Mouse (Mus musculus) lung, postnatal 10 days (tissue): Measurements from ENCODE around the gene Map3k19.

Experiments used
- DNase-seq: peaks from one replicate; pipeline ENCODE4 v3.0.0; 2021

Map3k19 gene

GRCm38 (mm10) chr1:127854486-127855222 lies at the start of gene Map3k19:
Map3k19 (minus strand) TSS chr1:127855031.
- DNase-seq = peak; percentile 13

GRCm38 (mm10) chr1:127899401-127899800 lies 44.6 kb upstream of the Map3k19 start:
- DNase-seq = no peak

- peak; percentile 16 for DNase-seq
Measured at GRCm38 (mm10) chr1:127869276-127869675, 14.4 kb upstream of the Map3k19 start.

GRCm38 (mm10) chr1:127868300-127869261 lies 13.8 kb upstream of the Map3k19 start, which contains the start of gene Rab3gap1:
Rab3gap1 (plus strand) TSS chr1:127868773.
- peak; percentile 94 for DNase-seq

GRCm38 (mm10) chr1:127863806-127864205 lies 9.0 kb upstream of the Map3k19 start:
- DNase-seq = no peak

GRCm38 (mm10) chr1:127861900-127862299 lies 7.1 kb upstream of the Map3k19 start:
- no peak for DNase-seq

- no peak for DNase-seq
Measured at GRCm38 (mm10) chr1:127860492-127860891, 5.7 kb upstream of the Map3k19 start.

- DNase-seq = no peak
Measured at GRCm38 (mm10) chr1:127859799-127860400, 5.1 kb upstream of the Map3k19 start.

GRCm38 (mm10) chr1:127858945-127859648 lies 4.3 kb upstream of the Map3k19 start:
- no peak for DNase-seq

- no peak for DNase-seq
Measured at GRCm38 (mm10) chr1:127850075-127850610, 4.7 kb downstream of the Map3k19 start.

GRCm38 (mm10) chr1:127845472-127845871 lies 9.4 kb downstream of the Map3k19 start:
- DNase-seq = no peak

GRCm38 (mm10) chr1:127838602-127839001 lies 16.2 kb downstream of the Map3k19 start:
- DNase-seq = no peak

- no peak for DNase-seq
Measured at GRCm38 (mm10) chr1:127836619-127837018, 18.2 kb downstream of the Map3k19 start.

- no peak for DNase-seq
Measured at GRCm38 (mm10) chr1:127834202-127834601, 20.6 kb downstream of the Map3k19 start.

- DNase-seq = no peak
Measured at GRCm38 (mm10) chr1:127833714-127834113, 21.1 kb downstream of the Map3k19 start.

GRCm38 (mm10) chr1:127830215-127830921 lies 24.5 kb downstream of the Map3k19 start:
- DNase-seq = no peak

GRCm38 (mm10) chr1:127827325-127827724 lies 27.5 kb downstream of the Map3k19 start:
- peak; percentile 62 for DNase-seq

- no peak for DNase-seq
Measured at GRCm38 (mm10) chr1:127816381-127816780, 38.5 kb downstream of the Map3k19 start.

GRCm38 (mm10) chr1:127812929-127813328 lies 41.9 kb downstream of the Map3k19 start:
- no peak for DNase-seq

GRCm38 (mm10) chr1:127808671-127809070 lies 46.2 kb downstream of the Map3k19 start:
- no peak for DNase-seq

- DNase-seq = no peak
Measured at GRCm38 (mm10) chr1:127802916-127803315, 51.9 kb downstream of the Map3k19 start.

- no peak for DNase-seq
Measured at GRCm38 (mm10) chr1:127796752-127797151, 58.1 kb downstream of the Map3k19 start.
